Mouse (Mus musculus): ENCODE data around the gene Clcc1.

Gene Clcc1

GRCm38 (mm10) chr3:108719761-108720160, 66.0 kb downstream of the Clcc1 start:
- peaks cover 5% of the 10 kb centered on the region for H3K27me3 ChIP-seq (ENCODE audit: control insufficient read depth, insufficient read depth, low read length, poor library complexity, severe bottlenecking)
- DNase-seq (ENCODE audit: low read depth, low spot score) = no peak
- H3K36me3 ChIP-seq (ENCODE audit: control insufficient read depth, insufficient read depth, low read length, poor library complexity, severe bottlenecking) = no peaks in the 10 kb centered on the region

GRCm38 (mm10) chr3:108721076-108721991, 67.6 kb downstream of the Clcc1 start:
- peak; percentile 35 for DNase-seq (ENCODE audit: low read depth, low spot score)
- peaks cover 5% of the 10 kb centered on the region for H3K27me3 ChIP-seq (ENCODE audit: control insufficient read depth, insufficient read depth, low read length, poor library complexity, severe bottlenecking)
- no peaks in the 10 kb centered on the region for H3K36me3 ChIP-seq (ENCODE audit: control insufficient read depth, insufficient read depth, low read length, poor library complexity, severe bottlenecking)

- DNase-seq (ENCODE audit: low read depth, low spot score) = peak; percentile 86
- Histone ChIP-seq H3K27me3 (ENCODE audit: control insufficient read depth, insufficient read depth, low read length, poor library complexity, severe bottlenecking) (peaks cover 5% of the 10 kb centered on the region), H3K36me3 (ENCODE audit: control insufficient read depth, insufficient read depth, low read length, poor library complexity, severe bottlenecking) (no peaks in the 10 kb centered on the region)
Observed at GRCm38 (mm10) chr3:108722036-108722872, 68.5 kb downstream of the Clcc1 start, which contains the start of gene Gpsm2. Gpsm2 (minus strand) TSS chr3:108722309.

- no peak for DNase-seq (ENCODE audit: low read depth, low spot score)
- H3K36me3 ChIP-seq (ENCODE audit: control insufficient read depth, insufficient read depth, low read length, poor library complexity, severe bottlenecking) = no peaks in the 10 kb centered on the region
- H3K27me3 ChIP-seq (ENCODE audit: control insufficient read depth, insufficient read depth, low read length, poor library complexity, severe bottlenecking) = peaks cover 5% of the 10 kb centered on the region
Observed at GRCm38 (mm10) chr3:108726413-108726812, 72.7 kb downstream of the Clcc1 start.

- DNase-seq (ENCODE audit: low read depth, low spot score) = no peak
Observed at GRCm38 (mm10) chr3:108727344-108727743, 73.6 kb downstream of the Clcc1 start.

GRCm38 (mm10) chr3:108727776-108728175, 74.1 kb downstream of the Clcc1 start:
- H3K27me3 ChIP-seq (ENCODE audit: control insufficient read depth, insufficient read depth, low read length, poor library complexity, severe bottlenecking) = no peaks in the 10 kb centered on the region; the same call in 1 of the 2 replicates
- no peak for DNase-seq (ENCODE audit: low read depth, low spot score)

More at GRCm38 (mm10) chr3:108727344-108727743, 73.6 kb downstream of the Clcc1 start:
- Histone ChIP-seq H3K27me3 (ENCODE audit: control insufficient read depth, insufficient read depth, low read length, poor library complexity, severe bottlenecking) (no peaks in the 10 kb centered on the region; the same call in 1 of the 2 replicates), H3K36me3 (ENCODE audit: control insufficient read depth, insufficient read depth, low read length, poor library complexity, severe bottlenecking) (no peaks in the 10 kb centered on the region)

More at GRCm38 (mm10) chr3:108727776-108728175, 74.1 kb downstream of the Clcc1 start:
- H3K36me3 ChIP-seq (ENCODE audit: control insufficient read depth, insufficient read depth, low read length, poor library complexity, severe bottlenecking) = no peaks in the 10 kb centered on the region

Data from splenic B cell, adult 2 months (primary cell).